Mouse (Mus musculus) hindbrain, embryonic 11.5 days (tissue): ENCODE measurements at regions not wholly inside any gene's neighbourhood (a gene's known extent, or its start where the extent isn't known, plus 50 kb on each side); places are given as distances from the start of the nearest gene placed in this dataset.

ENCODE experiments used
- ATAC-seq: fragments of 200-750 bp; cut with Nextera tagmentation; 2 replicates; pipeline ENCODE4 v1.8.0; 2017; ENCODE audit warnings: mild to moderate bottlenecking, moderate TSS enrichment, moderate library complexity; ENCODE audit not compliant: low FRiP score
- DNase-seq: peaks from one replicate; pipeline ENCODE4 v3.0.0-alpha.2; 2015; ENCODE audit warnings: low spot score
- H3K27ac ChIP-seq: fragments of 300-500 bp; sonication (generic); 2 replicates; pipeline ENCODE4 v1.5.1; 2014; ENCODE audit warnings: mild to moderate bottlenecking, low read depth, low read length
- H3K27me3 ChIP-seq: fragments of 300-500 bp; sonication (generic); 2 replicates; pipeline ENCODE4 v1.6.1; 2014; ENCODE audit warnings: mild to moderate bottlenecking, low read length, moderate library complexity, mixed read lengths; ENCODE audit not compliant: control insufficient read depth, insufficient read depth
- H3K36me3 ChIP-seq: fragments of 300-500 bp; sonication (generic); 2 replicates; pipeline ENCODE4 v1.6.1; 2014; ENCODE audit warnings: mild to moderate bottlenecking, low read length, moderate library complexity, mixed read lengths; ENCODE audit not compliant: control insufficient read depth, insufficient read depth
- H3K4me1 ChIP-seq: fragments of 300-500 bp; sonication (generic); replicated peaks from 2 replicates; pipeline ENCODE4 v1.6.1; 2014; ENCODE audit warnings: low read length, mixed read lengths; ENCODE audit not compliant: control insufficient read depth, insufficient read depth
- H3K4me2 ChIP-seq: fragments of 300-500 bp; sonication (generic); replicated peaks from 2 replicates; pipeline ENCODE4 v1.6.1; 2014; ENCODE audit warnings: mild to moderate bottlenecking, low read depth, low read length
- H3K4me3 ChIP-seq: fragments of 300-500 bp; sonication (generic); 2 replicates; pipeline ENCODE4 v1.5.1; 2014; ENCODE audit warnings: low read depth, low read length
- H3K9ac ChIP-seq: fragments of 300-500 bp; sonication (generic); 2 replicates; pipeline ENCODE4 v1.6.1; 2014; ENCODE audit warnings: low read depth, low read length
- H3K9me3 ChIP-seq: fragments of 300-500 bp; sonication (generic); 2 replicates; pipeline ENCODE4 v1.6.1; 2016; ENCODE audit warnings: low read length; ENCODE audit not compliant: control insufficient read depth
- WGBS: fragments of 180-500 bp; shearing (Covaris S2); extraction: QIAGEN DNeasy Blood & Tissue Kit; methylation state at CpG from one replicate; pipeline ENCODE4 v1.1.7; 2014; 5-methylcytosine and 5-hydroxymethylcytosine counted together

- 86% methylated on average over 9 of the region's 9 CpGs for WGBS
- no peak overlapping the region for H3K4me3 ChIP-seq
- H3K27ac ChIP-seq = no peak overlapping the region
Measured at GRCm38 (mm10) chr14:58387348-58388000, 317.1 kb downstream of the Fgf9 start.

DNA sequence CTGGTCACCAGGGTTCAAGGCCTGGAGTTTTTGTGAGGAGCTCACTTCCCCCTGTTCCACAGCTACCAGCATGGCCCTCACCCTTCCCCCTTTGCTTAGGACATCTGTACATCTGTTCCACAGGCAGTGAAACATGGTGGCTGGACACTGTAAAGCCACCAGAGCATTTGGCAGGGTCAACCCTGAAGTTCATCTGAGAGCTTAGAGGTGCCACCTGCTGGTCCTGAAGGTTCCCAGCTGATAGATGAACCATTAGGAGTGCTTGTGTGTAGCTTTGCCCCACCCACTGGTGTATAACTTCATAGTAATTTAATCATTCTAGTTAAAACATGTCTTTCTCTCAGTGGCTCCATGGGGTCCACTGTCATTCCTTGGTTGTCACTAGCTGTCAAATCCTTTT lies 304.7 kb downstream of the Fgf9 start:
- ATAC-seq = no peak
- DNase-seq = no peak
- no peak overlapping the region for H3K4me3 ChIP-seq
- H3K36me3 ChIP-seq = no peaks in the 10 kb centered on the region
- H3K27me3 ChIP-seq = no peaks in the 10 kb centered on the region
- no peak overlapping the region for H3K9ac ChIP-seq
- H3K4me2 ChIP-seq = no peak overlapping the region
- no peaks in the 10 kb centered on the region for H3K9me3 ChIP-seq
- no peaks in the 10 kb centered on the region for H3K4me1 ChIP-seq
- no peak overlapping the region for H3K27ac ChIP-seq

More at GRCm38 (mm10) chr14:58387348-58388000, 317.1 kb downstream of the Fgf9 start:
- H3K4me2 ChIP-seq = no peak overlapping the region
- H3K27me3 ChIP-seq = no peaks in the 10 kb centered on the region
- H3K9me3 ChIP-seq = no peaks in the 10 kb centered on the region
- H3K9ac ChIP-seq = no peak overlapping the region
- H3K36me3 ChIP-seq = no peaks in the 10 kb centered on the region
- no peak for DNase-seq
- ATAC-seq = no peak
- H3K4me1 ChIP-seq = no peaks in the 10 kb centered on the region

GRCm38 (mm10) chr14:58356824-58357223 lies 286.5 kb downstream of the Fgf9 start:
- Histone ChIP-seq H3K27ac (no peak overlapping the region), H3K4me2 (no peak overlapping the region), H3K4me1 (no peaks in the 10 kb centered on the region), H3K36me3 (no peaks in the 10 kb centered on the region), H3K4me3 (no peak overlapping the region), H3K9ac (no peak overlapping the region), H3K27me3 (no peaks in the 10 kb centered on the region), H3K9me3 (no peaks in the 10 kb centered on the region)
- WGBS = 76% methylated on average over 2 of the region's 2 CpGs
- no peak for DNase-seq
- no peak for ATAC-seq

GRCm38 (mm10) chr14:58352986-58353385 lies 282.6 kb downstream of the Fgf9 start:
- H3K4me2 ChIP-seq = no peak overlapping the region
- H3K4me1 ChIP-seq = no peaks in the 10 kb centered on the region
- no peak overlapping the region for H3K9ac ChIP-seq
- DNase-seq = no peak
- H3K27me3 ChIP-seq = no peaks in the 10 kb centered on the region
- H3K9me3 ChIP-seq = no peaks in the 10 kb centered on the region
- H3K4me3 ChIP-seq = no peak overlapping the region
- no peak overlapping the region for H3K27ac ChIP-seq
- H3K36me3 ChIP-seq = no peaks in the 10 kb centered on the region
- ATAC-seq = no peak

DNA sequence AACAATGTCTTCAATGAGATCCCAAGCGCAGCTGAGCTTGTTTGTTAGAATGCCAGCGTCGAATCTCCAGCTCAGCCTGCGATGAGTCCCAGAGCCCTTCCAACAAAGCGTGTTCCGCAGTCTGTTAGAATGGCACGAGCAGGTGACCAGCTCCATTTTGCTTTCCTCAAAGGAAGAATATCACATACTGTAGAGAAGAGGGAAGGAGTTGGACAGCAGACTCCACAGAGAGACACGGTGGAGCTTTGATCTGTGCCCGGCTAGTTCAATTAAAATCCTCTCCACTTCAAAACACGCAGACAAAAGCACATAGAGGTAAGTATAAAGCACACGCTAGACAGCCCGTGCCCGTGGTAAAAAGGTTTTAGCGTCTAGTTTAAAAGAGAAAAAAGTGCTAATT lies 265.8 kb downstream of the Fgf9 start:
- H3K9ac ChIP-seq = no peak overlapping the region
- no peaks in the 10 kb centered on the region for H3K27me3 ChIP-seq
- no peak overlapping the region for H3K4me3 ChIP-seq
- no peak overlapping the region for H3K4me2 ChIP-seq
- H3K36me3 ChIP-seq = no peaks in the 10 kb centered on the region
- DNase-seq (no peak), ATAC-seq (no peak)
- H3K4me1 ChIP-seq = no peaks in the 10 kb centered on the region
- no peaks in the 10 kb centered on the region for H3K9me3 ChIP-seq
- WGBS = 81% methylated on average over 14 of the region's 14 CpGs
- no peak overlapping the region for H3K27ac ChIP-seq

GRCm38 (mm10) chr14:58323164-58323563 lies 252.8 kb downstream of the Fgf9 start:
- Histone ChIP-seq H3K9me3 (no peaks in the 10 kb centered on the region), H3K4me2 (no peak overlapping the region), H3K27ac (no peak overlapping the region), H3K4me3 (no peak overlapping the region), H3K36me3 (no peaks in the 10 kb centered on the region), H3K9ac (no peak overlapping the region), H3K4me1 (no peaks in the 10 kb centered on the region), H3K27me3 (no peaks in the 10 kb centered on the region)
- DNase-seq = no peak
- ATAC-seq = no peak
- WGBS = 87% methylated on average over 6 of the region's 6 CpGs

DNA sequence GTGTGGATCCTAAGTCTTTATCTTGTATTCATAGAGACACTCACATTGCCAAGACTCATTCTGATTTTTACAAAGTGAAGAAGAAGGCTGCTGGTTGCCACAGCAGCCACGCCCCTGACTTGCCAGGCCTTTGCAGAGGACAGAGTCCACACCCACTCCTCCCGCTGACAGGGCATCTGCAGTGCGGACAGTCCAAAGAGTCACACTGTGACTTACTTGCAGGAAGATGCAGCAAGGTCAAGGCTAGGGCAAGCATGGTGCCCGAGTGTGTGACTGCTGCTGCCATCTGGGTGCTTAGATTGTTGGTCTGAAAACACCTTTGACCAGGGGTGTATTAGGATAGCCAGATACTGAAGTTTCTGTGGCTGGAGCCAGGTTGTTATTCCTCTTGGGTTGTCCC lies 252.1 kb downstream of the Fgf9 start:
- no peak overlapping the region for H3K4me2 ChIP-seq
- no peaks in the 10 kb centered on the region for H3K27me3 ChIP-seq
- H3K4me1 ChIP-seq = no peaks in the 10 kb centered on the region
- 77% methylated on average over 4 of the region's 4 CpGs for WGBS
- H3K9ac ChIP-seq = no peak overlapping the region
- H3K36me3 ChIP-seq = no peaks in the 10 kb centered on the region
- DNase-seq (no peak), ATAC-seq (no peak)
- no peaks in the 10 kb centered on the region for H3K9me3 ChIP-seq
- no peak overlapping the region for H3K27ac ChIP-seq
- H3K4me3 ChIP-seq = no peak overlapping the region

DNA sequence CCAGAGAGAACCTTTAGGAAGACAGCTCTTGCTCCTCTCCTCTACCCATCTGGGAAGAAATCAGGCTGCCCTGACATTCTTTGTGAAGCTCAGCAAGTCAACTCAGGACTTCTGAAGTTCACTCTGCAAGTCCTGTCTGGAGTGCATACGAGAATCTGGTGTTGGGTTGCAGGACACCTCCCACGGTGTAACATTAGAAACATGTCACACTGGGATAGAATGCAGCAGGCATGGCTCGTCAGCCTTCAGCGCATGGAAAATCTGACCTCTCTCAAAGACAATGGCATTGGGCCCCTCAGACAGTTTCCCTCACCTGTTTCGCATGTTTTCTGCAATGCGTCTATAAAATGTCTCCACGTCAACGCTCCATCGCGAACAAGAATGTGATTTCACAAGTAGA lies 251.5 kb downstream of the Fgf9 start:
- DNase-seq = peak; percentile 7
- Histone ChIP-seq H3K4me2 (no peak overlapping the region), H3K4me3 (no peak overlapping the region), H3K9ac (no peak overlapping the region), H3K36me3 (no peaks in the 10 kb centered on the region), H3K9me3 (no peaks in the 10 kb centered on the region), H3K4me1 (no peaks in the 10 kb centered on the region), H3K27ac (no peak overlapping the region), H3K27me3 (no peaks in the 10 kb centered on the region)
- ATAC-seq = no peak
- 75% methylated on average over 10 of the region's 10 CpGs for WGBS

- H3K27ac ChIP-seq = no peak overlapping the region
- H3K27me3 ChIP-seq = no peaks in the 10 kb centered on the region
- no peaks in the 10 kb centered on the region for H3K9me3 ChIP-seq
- no peak overlapping the region for H3K9ac ChIP-seq
- DNase-seq (no peak), ATAC-seq (no peak)
- no peak overlapping the region for H3K4me2 ChIP-seq
- H3K4me1 ChIP-seq = no peaks in the 10 kb centered on the region
- WGBS = 78% methylated on average over 5 of the region's 5 CpGs
- no peaks in the 10 kb centered on the region for H3K36me3 ChIP-seq
- H3K4me3 ChIP-seq = no peak overlapping the region
Measured at GRCm38 (mm10) chr14:58321234-58321633, 250.9 kb downstream of the Fgf9 start.
